Mouse (Mus musculus): ENCODE data around the gene Chn1.

Gene Chn1

GRCm38 (mm10) chr2:73592231-73593100 is 182.7 kb downstream of the Chn1 start:
- DNase-seq (ENCODE audit: low read depth, low spot score), result no peak

- DNase-seq (ENCODE audit: low read depth, low spot score), result no peak
These were observed 183.9 kb downstream of the Chn1 start for GRCm38 (mm10) chr2:73591246-73591645.

- no peak for DNase-seq (ENCODE audit: low read depth, low spot score)
These were observed 185.0 kb downstream of the Chn1 start for GRCm38 (mm10) chr2:73590106-73590505.

- DNase-seq (ENCODE audit: low read depth, low spot score), result no peak
These were observed 186.2 kb downstream of the Chn1 start for GRCm38 (mm10) chr2:73588951-73589350.

- no peak for DNase-seq (ENCODE audit: low read depth, low spot score)
These were observed 188.0 kb downstream of the Chn1 start for GRCm38 (mm10) chr2:73587109-73587506.

- DNase-seq (ENCODE audit: low read depth, low spot score), result no peak
These were observed 188.6 kb downstream of the Chn1 start for GRCm38 (mm10) chr2:73586392-73587108.

GRCm38 (mm10) chr2:73585347-73585831 is 189.8 kb downstream of the Chn1 start:
- DNase-seq (ENCODE audit: low read depth, low spot score), result no peak

- DNase-seq (ENCODE audit: low read depth, low spot score), result peak; percentile 72
These were observed 190.3 kb downstream of the Chn1 start for GRCm38 (mm10) chr2:73584645-73585346.

- no peak for DNase-seq (ENCODE audit: low read depth, low spot score)
These were observed 194.4 kb downstream of the Chn1 start for GRCm38 (mm10) chr2:73580720-73581119.

GRCm38 (mm10) chr2:73580166-73580565 is 195.0 kb downstream of the Chn1 start, which contains the start of gene Chrna1:
TSS of gene Chrna1 (minus strand) at chr2:73580338.
- no peak for DNase-seq (ENCODE audit: low read depth, low spot score)

GRCm38 (mm10) chr2:73579168-73579567 is 196.0 kb downstream of the Chn1 start:
- DNase-seq (ENCODE audit: low read depth, low spot score), result no peak

- DNase-seq (ENCODE audit: low read depth, low spot score), result no peak
These were observed 200.7 kb downstream of the Chn1 start for GRCm38 (mm10) chr2:73574418-73574817.

- DNase-seq (ENCODE audit: low read depth, low spot score), result no peak
These were observed 201.6 kb downstream of the Chn1 start for GRCm38 (mm10) chr2:73573556-73573955.

GRCm38 (mm10) chr2:73572539-73573372 is 202.4 kb downstream of the Chn1 start:
- DNase-seq (ENCODE audit: low read depth, low spot score), result peak; percentile 85

GRCm38 (mm10) chr2:73571901-73572300 is 203.2 kb downstream of the Chn1 start:
- DNase-seq (ENCODE audit: low read depth, low spot score), result no peak

- DNase-seq (ENCODE audit: low read depth, low spot score), result no peak
These were observed 203.8 kb downstream of the Chn1 start for GRCm38 (mm10) chr2:73571304-73571703.

GRCm38 (mm10) chr2:73566989-73567605 is 208.0 kb downstream of the Chn1 start:
- no peak for DNase-seq (ENCODE audit: low read depth, low spot score)

GRCm38 (mm10) chr2:73566162-73566561 is 209.0 kb downstream of the Chn1 start:
- DNase-seq (ENCODE audit: low read depth, low spot score), result no peak

- no peak for DNase-seq (ENCODE audit: low read depth, low spot score)
These were observed 211.5 kb downstream of the Chn1 start for GRCm38 (mm10) chr2:73563690-73564089.

- no peak for DNase-seq (ENCODE audit: low read depth, low spot score)
These were observed 212.5 kb downstream of the Chn1 start for GRCm38 (mm10) chr2:73562656-73563055.

GRCm38 (mm10) chr2:73561665-73562063 is 213.5 kb downstream of the Chn1 start:
- DNase-seq (ENCODE audit: low read depth, low spot score), result peak; percentile 56

Data from retina, postnatal 7 days (tissue).